Mouse (Mus musculus) spleen, adult 2 months (tissue): Measurements from ENCODE around the gene Rerg. TPM values are rescaled to one million over a fixed set of nuclear protein-coding genes. Genes with fewer than 3 reads are reported as not detected.

ENCODE experiments used
- DNase-seq, 2 experiments: peaks; one replicate each; pipeline versions ENCODE4 v3.0.0 to v3.0.0-alpha.2; 2012 to 2021; ENCODE audit warnings: low spot score in 2 of 2, low read depth in 1 of 2
- H3K27ac ChIP-seq: fragments of 200-500 bp; 2 replicates; pipeline ENCODE4 v1.5.1; 2012; ENCODE audit warnings: low read length, inconsistent platforms; ENCODE audit not compliant: insufficient read depth
- H3K27me3 ChIP-seq: fragments of 200-500 bp; 2 replicates; pipeline ENCODE4 v1.6.1; 2012; ENCODE audit warnings: mild to moderate bottlenecking, moderate library complexity, low read length, inconsistent platforms; ENCODE audit not compliant: control insufficient read depth, insufficient read depth
- H3K36me3 ChIP-seq: fragments of 200-500 bp; 2 replicates; pipeline ENCODE4 v1.6.1; 2012; ENCODE audit warnings: mild to moderate bottlenecking, low read length, inconsistent platforms; ENCODE audit not compliant: control insufficient read depth, insufficient read depth
- H3K4me1 ChIP-seq: fragments of 200-500 bp; 2 replicates; pipeline ENCODE4 v1.6.1; 2011; ENCODE audit warnings: inconsistent platforms; ENCODE audit not compliant: control insufficient read depth, insufficient read depth, insufficient read length
- H3K4me3 ChIP-seq: fragments of 200-500 bp; 2 replicates; pipeline ENCODE4 v1.5.1; 2011; ENCODE audit warnings: mild to moderate bottlenecking, inconsistent platforms; ENCODE audit not compliant: insufficient read depth, insufficient read length; ENCODE audit errors: extremely low read depth
- CTCF ChIP-seq: fragments of 200-500 bp; IDR thresholded peaks from 2 replicates; pipeline ENCODE4 v1.5.1; 2011; ENCODE audit warnings: mild to moderate bottlenecking, inconsistent platforms; ENCODE audit not compliant: insufficient read depth, insufficient read length, insufficient replicate concordance; ENCODE audit errors: extremely low read depth
- POLR2A ChIP-seq: fragments of 200-500 bp; IDR thresholded peaks from 2 replicates; pipeline ENCODE4 v1.6.1; 2011; ENCODE audit warnings: low read depth, low read length, inconsistent platforms
- WGBS: fragments of 180-500 bp; shearing (Covaris S2); methylation state at CpG from one replicate; pipeline ENCODE4 v1.1.7; 2018; 5-methylcytosine and 5-hydroxymethylcytosine counted together
- polyA plus RNA-seq: library from polyadenylated mRNA; depleted of rRNA; stranded (reverse); fragments of >200 nt; gene quantifications from 2 replicates; pipeline ENCODE4 v1.2.3, GENCODE M21; 2012

The Rerg gene
- polyA plus RNA-seq, 1 experiment = 0.07 TPM

- no peak for DNase-seq
- Histone ChIP-seq H3K36me3 (no peaks in the 10 kb centered on the region), H3K27ac (no peak overlapping the region), H3K27me3 (no peaks in the 10 kb centered on the region), H3K4me3 (no peak overlapping the region), H3K4me1 (no peaks in the 10 kb centered on the region)
- 72% methylated on average over 7 of the region's 7 CpGs for WGBS
- no peak for TF ChIP-seq CTCF
- TF ChIP-seq POLR2A = no peak
Measured at GRCm38 (mm10) chr6:137201578-137201977, 31.3 kb upstream of the Rerg start.

DNA sequence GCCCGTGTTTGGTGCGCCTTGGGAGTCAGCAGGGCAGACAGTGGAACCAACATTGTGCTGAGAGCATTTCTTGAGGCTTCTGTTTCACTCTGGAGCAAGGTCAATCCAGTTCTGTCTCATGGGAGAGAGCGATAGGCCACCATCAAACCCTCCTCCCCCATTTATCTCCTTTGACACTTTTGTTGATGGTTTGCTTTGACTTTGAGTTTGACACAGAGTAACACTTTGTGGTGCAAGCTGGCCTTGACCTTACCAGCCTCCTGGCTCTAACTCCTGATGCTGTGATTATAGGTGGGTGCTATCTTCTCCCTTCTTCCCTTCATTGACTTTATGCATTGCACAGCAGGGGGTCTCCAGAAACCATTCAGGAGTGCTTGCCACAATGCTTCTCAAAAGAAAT, 30.9 kb upstream of the Rerg start:
- Histone ChIP-seq H3K27ac (no peak overlapping the region), H3K4me3 (no peak overlapping the region), H3K27me3 (no peaks in the 10 kb centered on the region), H3K36me3 (no peaks in the 10 kb centered on the region), H3K4me1 (no peaks in the 10 kb centered on the region)
- no peak for DNase-seq
- TF ChIP-seq CTCF (no peak), POLR2A (no peak)
- 84% methylated on average over 3 of the region's 3 CpGs for WGBS

DNA sequence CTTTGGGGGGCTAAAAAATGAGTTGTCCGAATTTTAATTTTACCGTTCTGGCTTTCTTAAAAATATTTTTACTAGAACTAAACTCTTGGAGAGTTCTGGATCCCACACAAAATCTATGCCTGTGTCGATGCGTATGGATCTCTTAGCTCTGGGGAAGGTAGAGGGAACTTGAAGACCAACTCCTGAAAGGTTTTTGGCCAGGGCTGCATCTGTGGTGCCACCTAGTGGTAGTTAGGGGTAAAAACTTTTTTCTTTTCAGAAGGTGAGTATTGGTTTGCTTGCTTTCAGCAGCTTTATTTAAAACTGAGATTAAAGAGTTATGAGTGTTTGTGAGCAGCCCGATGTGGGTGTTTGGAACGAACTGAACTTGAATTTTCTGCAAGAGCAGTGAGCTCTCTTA, 21.8 kb upstream of the Rerg start:
- Histone ChIP-seq H3K4me3 (no peak overlapping the region), H3K4me1 (no peaks in the 10 kb centered on the region), H3K27me3 (no peaks in the 10 kb centered on the region), H3K36me3 (no peaks in the 10 kb centered on the region), H3K27ac (no peak overlapping the region)
- TF ChIP-seq POLR2A (no peak), CTCF (peak; percentile 46; the same call in 1 of the 2 replicates)
- 15% methylated on average over 6 of the region's 6 CpGs for WGBS
- DNase-seq = no peak

DNA sequence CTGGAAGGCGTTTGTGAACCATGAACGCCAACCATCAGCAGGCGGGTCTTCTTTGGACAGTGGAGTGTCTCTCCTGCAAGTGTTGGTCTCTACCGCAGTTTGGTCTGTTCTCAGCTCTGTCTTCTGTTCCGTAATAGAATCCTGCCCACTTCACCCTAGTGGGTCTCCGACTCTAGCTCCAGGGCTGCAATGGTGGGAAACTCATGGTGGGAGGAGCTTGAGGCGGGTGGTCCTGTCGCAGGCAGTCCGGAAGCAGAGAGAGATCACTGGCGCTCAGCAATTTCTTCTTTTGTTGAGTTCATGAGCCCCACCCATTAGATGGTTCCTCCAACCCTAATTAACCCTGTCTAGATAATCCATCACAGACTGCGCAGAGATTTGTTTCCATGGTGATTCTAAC, 20.7 kb upstream of the Rerg start:
- no peaks in the 10 kb centered on the region for H3K4me1 ChIP-seq
- DNase-seq = no peak
- no peaks in the 10 kb centered on the region for H3K27me3 ChIP-seq
- H3K4me3 ChIP-seq = no peak overlapping the region
- 82% methylated on average over 11 of the region's 11 CpGs for whole genome bisulfite sequencing
- H3K27ac ChIP-seq = no peak overlapping the region
- no peak for TF ChIP-seq POLR2A
- no peak for TF ChIP-seq CTCF
- no peaks in the 10 kb centered on the region for H3K36me3 ChIP-seq

DNA sequence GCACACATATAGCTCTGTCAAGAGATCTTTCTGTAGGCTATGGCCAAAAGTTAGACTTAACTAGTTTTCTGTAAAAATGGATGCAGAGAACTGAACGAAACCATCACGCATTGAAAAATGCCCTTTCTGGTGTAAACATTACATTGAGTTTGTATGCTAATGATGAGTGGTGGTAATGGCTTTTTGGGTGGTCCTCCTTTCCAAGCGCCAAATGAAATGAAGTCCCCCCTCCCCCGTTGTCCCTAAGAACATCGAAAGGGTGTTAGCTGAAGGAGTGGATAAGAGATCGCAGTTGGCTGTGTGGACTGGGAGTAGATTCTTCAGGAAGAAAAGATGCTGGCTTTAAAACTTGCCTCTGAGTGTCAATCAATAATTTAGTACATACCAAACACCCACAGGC, 20.3 kb upstream of the Rerg start:
- WGBS = 87% methylated on average over 6 of the region's 6 CpGs
- no peak for DNase-seq
- H3K36me3 ChIP-seq = no peaks in the 10 kb centered on the region
- no peak overlapping the region for H3K27ac ChIP-seq
- TF ChIP-seq CTCF (no peak), POLR2A (no peak)
- no peaks in the 10 kb centered on the region for H3K27me3 ChIP-seq
- no peaks in the 10 kb centered on the region for H3K4me1 ChIP-seq
- no peak overlapping the region for H3K4me3 ChIP-seq

- WGBS = 59% methylated on average over 11 of the region's 11 CpGs
- H3K4me3 ChIP-seq = no peak overlapping the region
- no peaks in the 10 kb centered on the region for H3K27me3 ChIP-seq
- no peak overlapping the region for H3K27ac ChIP-seq
- no peak for TF ChIP-seq CTCF
- no peak for DNase-seq
- no peaks in the 10 kb centered on the region for H3K36me3 ChIP-seq
- no peaks in the 10 kb centered on the region for H3K4me1 ChIP-seq
Measured at GRCm38 (mm10) chr6:137188375-137188926, 18.2 kb upstream of the Rerg start.

- Histone ChIP-seq H3K4me1 (no peaks in the 10 kb centered on the region), H3K27ac (no peak overlapping the region), H3K4me3 (no peak overlapping the region), H3K27me3 (no peaks in the 10 kb centered on the region), H3K36me3 (no peaks in the 10 kb centered on the region)
- DNase-seq = no peak
- TF ChIP-seq CTCF (no peak), POLR2A (no peak)
- 87% methylated on average over 3 of the region's 3 CpGs for WGBS
Measured at GRCm38 (mm10) chr6:137187426-137187825, 17.1 kb upstream of the Rerg start.
